Mouse (Mus musculus) left cerebral cortex, adult 18-20 months (tissue): ENCODE results near the gene Utp4. TPM values are rescaled to one million over a fixed set of nuclear protein-coding genes. Genes with fewer than 3 reads are reported as not detected.

Source experiments
- DNase-seq, 2 experiments: peaks; one replicate each; pipeline ENCODE4 v3.0.0; 2021 to 2022; ENCODE audit warnings: low spot score in 2 of 2, mixed read lengths in 1 of 2
- total RNA-seq, 2 experiments: library from RNA; stranded (reverse); gene quantifications; 2 replicates each; pipeline ENCODE4 v1.2.3; 2021

The Utp4 gene
- total RNA-seq, 2 experiments from 2014 or later: 36.9 to 40.8 TPM

DNA sequence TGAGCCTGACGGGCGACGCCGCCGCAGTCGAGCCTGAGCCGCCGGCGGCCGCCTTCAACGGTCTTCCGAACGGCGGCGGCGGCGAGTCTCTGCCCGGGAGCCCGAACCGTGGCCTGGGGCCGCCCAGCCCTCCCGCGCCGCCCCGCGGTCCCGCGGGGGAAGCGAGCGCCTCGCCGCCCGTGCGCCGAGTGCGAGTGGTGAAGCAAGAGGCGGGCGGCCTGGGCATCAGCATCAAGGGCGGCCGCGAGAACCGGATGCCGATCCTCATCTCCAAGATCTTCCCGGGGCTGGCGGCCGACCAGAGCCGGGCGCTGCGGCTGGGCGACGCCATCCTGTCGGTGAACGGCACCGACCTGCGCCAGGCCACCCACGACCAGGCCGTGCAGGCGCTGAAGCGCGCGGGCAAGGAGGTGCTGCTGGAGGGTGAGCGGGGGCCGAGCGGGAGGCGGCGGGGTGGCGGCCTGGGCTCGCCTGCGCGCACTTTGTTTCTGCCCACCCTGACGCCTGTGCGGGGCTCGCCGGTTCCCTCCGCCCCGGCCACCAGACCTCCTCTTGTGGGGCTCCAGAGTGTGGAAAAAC lies 42.6 kb downstream of the Utp4 start:
- DNase-seq: peak; percentile 39 to 49

DNA sequence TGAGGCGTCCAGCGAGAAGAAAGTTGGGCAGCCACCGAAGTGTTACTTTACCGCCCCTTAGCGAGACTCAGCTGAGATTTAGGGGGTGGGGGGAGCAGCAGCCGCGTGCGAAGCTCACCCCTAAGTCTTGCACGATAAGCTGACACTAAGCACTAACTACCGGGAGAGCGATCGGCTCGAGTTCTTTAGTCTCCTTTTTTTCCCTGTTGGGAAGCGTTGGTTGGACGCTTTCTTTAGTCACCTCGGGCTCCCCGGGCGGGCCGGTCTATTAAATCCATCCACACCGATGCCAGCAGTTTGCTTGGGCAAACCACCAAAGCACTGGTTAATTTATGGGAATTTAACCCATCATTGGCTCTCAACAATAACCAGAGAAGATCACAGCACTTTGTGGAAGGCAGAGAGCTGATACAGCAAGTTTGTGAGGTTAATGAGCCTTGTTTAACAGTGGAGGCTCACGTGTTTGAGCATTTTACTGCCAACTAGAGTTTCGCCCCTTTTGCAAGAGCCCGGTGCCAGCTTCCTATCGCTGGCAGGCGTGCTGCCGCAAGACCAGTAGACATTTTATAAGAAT lies 43.1 kb downstream of the Utp4 start:
- DNase-seq: peak in 1 of 2 experiments; percentile 35

- DNase-seq: no peak
These were observed 43.8 kb downstream of the Utp4 start for GRCm38 (mm10) chr8:106937081-106937800.

DNA sequence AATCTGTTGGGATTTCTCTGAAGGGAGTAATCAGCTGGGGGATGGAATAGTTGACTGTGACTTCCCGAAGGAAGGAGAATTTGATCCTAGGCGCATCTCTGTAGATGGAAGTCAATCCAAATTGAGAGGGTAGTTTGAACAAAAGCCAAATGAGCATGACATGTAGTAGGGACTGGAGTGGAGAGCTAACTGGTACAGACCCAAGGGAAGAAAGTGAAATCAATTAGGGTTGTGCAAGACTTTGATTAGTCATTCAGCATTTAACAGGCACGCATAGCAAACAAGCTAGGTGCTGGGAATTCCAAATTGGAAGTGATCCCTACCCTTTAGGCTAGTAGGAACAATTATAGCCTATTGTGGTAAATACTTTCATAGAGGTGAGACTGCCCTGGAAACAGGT lies 48.4 kb downstream of the Utp4 start:
- DNase-seq: no peak

DNA sequence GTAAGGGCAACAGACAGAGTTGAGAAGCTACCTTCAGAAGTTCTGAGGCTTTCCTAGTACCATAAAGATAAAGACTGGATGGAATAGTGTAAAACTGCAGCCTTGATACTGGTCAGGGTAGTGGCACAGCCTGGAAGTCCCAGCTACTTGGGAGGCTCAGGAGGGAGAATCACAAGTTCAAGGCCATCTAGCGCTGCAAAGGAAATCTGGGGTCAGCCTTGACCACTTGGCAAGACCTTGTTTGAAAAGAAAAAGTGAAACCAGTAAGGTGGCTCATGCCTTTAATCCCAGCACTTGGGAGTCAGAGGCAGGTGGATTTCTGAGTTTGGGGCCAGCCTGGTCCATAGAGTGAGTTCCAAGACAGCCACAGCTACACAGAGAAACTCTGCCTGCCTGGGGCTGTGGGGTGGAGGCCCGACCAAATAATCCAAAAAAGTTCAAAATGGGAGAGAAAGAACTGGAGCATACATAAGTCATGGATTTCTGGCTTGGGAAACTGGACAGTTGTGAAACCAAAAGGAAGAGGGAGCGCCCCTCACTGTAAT lies 50.5 kb downstream of the Utp4 start:
- DNase-seq: no peak

DNA sequence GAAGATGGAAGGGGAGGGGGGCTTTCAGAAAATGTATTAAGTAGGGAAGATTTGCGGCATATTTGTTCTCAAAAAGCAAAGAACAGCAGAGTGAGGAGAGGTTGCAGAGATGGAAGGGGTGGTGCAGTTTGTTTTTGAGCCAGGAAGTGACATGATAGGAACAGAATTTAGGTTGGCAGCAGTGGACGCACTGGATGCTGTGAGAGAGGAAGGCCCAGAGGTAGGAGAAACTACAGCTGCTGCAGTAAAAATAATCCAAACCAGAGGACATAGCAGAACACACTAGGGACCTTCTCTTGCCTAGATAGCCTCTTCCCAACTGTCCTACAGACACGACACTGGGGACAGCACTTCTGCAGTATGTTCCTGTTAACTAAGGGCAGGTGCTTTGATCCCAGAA lies 51.3 kb downstream of the Utp4 start:
- peak in 1 of 2 experiments; percentile 23 for DNase-seq

DNA sequence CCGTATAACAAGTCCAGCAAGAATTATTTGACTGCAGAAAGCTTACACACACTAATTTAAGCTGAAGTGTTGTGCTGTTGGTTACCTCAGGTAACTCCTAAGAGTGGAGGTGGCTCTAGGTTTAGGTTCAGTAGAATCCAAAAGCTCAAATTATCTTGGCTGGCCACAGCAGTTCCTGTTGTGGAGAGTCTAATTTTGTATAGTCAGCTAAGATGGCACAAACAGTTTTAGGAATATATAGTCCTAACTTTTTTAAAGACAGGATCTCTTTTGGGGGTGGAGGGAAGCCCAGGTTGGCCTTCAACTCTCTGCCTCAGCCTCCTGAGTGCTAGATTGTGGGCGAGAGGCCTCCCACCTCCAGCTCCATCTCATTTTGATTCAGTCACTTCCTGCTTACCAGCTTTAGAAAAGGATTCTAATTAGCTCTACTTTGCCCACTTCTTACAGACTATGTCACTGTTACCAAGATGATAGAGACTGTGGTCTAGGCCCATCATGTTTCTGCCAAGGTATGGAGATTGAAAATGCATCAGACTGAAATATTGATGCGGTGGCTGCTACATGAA lies 55.3 kb downstream of the Utp4 start:
- peak in 1 of 2 experiments; percentile 26 for DNase-seq

GRCm38 (mm10) chr8:106951707-106952106 lies 58.3 kb downstream of the Utp4 start:
- no peak for DNase-seq

DNA sequence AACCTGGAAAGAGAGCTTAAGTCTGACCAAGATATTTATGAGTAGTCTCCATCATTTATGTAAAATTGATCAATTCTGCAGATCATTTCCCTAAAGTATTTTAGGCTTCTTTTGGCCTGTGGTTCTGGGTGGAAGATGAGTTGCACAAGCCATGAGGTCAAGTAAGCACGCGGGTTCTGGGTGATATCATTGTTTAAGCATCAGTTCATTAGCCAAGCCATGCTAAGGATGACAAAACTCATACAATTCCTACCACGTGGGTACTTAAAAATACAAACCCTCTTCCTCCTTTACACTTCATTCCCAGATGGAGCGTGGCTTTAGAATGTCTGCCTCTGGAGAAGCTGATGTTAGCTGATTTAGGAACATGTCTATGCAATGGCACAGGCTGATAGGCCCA lies 60.1 kb downstream of the Utp4 start:
- no peak for DNase-seq

GRCm38 (mm10) chr8:106957086-106957485 lies 63.6 kb downstream of the Utp4 start:
- DNase-seq: no peak

DNA sequence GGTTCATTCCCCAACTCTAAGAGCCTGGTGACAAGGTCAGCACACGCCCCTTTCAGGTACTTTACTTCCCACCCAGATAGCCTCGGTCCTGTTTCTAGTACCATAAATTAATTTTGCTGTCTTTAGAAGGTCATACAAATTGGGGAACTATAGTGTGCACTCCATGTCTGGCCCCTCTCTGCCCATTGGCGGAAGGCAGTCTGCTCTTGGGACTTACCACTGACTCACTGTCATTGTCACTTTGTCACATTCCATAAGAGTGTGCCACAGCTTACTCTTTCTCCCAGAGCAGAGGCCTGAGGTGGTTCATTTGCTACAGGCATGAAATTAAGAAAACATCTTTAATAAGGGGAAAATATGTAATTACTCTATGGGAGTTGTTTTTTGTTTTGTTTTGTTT lies 64.8 kb downstream of the Utp4 start:
- no peak for DNase-seq

- DNase-seq: no peak
These were observed 66.2 kb downstream of the Utp4 start for GRCm38 (mm10) chr8:106959626-106960025.

- peak in 1 of 2 experiments; percentile 21 for DNase-seq
These were observed 68.9 kb downstream of the Utp4 start for GRCm38 (mm10) chr8:106962322-106962721.

DNA sequence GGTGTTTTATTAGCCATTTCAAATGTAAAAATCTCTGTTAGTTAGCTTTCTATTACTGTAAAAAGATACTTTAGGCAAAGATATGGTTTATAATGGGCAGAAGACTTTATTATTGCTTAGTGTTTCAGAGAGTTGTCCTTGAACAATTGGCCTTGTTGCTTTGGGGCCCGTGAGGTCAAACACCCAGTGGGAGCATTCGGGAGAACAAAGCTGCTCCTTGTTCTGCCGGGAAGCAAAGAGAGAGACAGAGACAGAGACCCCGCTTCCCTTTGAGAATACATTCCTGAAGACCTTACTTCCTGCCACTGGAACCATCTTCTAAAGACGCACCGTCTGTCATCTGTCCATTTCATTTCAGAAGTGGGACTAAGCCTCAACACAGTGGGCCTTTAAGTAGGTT lies 69.9 kb downstream of the Utp4 start:
- no peak for DNase-seq

DNA sequence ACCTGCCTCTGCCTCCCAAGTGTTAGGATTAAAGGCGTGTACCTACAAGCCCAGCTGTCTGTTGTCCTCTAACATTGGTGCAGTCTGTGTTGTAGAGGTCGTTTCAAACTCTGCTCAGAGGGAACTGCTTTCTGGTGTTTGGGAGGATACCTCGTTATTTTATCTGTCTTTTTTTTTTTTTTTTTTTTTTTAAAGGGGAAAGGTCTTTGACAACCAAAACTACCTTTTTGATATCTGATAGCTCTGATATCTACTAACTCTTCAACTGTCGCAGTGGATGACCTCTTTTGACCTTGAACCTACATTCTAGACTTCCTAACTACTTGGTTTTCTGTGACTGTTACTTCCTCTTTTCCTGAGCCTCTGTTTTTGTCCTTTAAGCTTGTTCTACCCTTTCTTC lies 71.1 kb downstream of the Utp4 start:
- no peak for DNase-seq

- DNase-seq: no peak
These were observed 76.5 kb downstream of the Utp4 start for GRCm38 (mm10) chr8:106969964-106970363.

GRCm38 (mm10) chr8:106971916-106972315 lies 78.5 kb downstream of the Utp4 start:
- no peak for DNase-seq

Other genes with a start within 250 kb of the Utp4 start
- gene Tango6, start 210.6 kb upstream of the Utp4 start, total RNA-seq: 1 to 10 TPM; 6.6 to 6.8 TPM
- gene Has3, start 23.4 kb upstream of the Utp4 start, total RNA-seq: 1 to 10 TPM; 1.1 to 2.0 TPM
- 10 to 100 TPM; 20.8 to 21.3 TPM for gene Sntb2, start 42.1 kb downstream of the Utp4 start, total RNA-seq
- gene Vps4a, start 137.6 kb downstream of the Utp4 start, total RNA-seq: 100 to 1,000 TPM; 116 to 126 TPM
- gene Pdf, start 155.0 kb downstream of the Utp4 start, total RNA-seq: 10 to 100 TPM; 23.8 to 26.3 TPM
- 10 to 100 TPM; 25.6 to 27.8 TPM for gene Cog8, start 163.1 kb downstream of the Utp4 start, total RNA-seq
- gene Nip7, start 163.2 kb downstream of the Utp4 start, total RNA-seq: 10 to 100 TPM; 43.2 to 44.9 TPM
- gene Tmed6, start 172.0 kb downstream of the Utp4 start, total RNA-seq: not detected
- 10 to 100 TPM; 37.2 to 39.0 TPM for gene Terf2, start 202.9 kb downstream of the Utp4 start, total RNA-seq